Mouse (Mus musculus) kidney, adult 18-20 months (tissue): ENCODE measurements around the gene Kcnk12.

ENCODE experiments used
- DNase-seq: peaks from one replicate; pipeline ENCODE4 v3.0.0; 2021

Kcnk12 gene

GRCm38 (mm10) chr17:87696814-87697213, 101.0 kb downstream of the Kcnk12 start:
- DNase-seq: no peak

- DNase-seq: no peak
These were observed 101.8 kb downstream of the Kcnk12 start for GRCm38 (mm10) chr17:87695874-87696465.
